Mouse (Mus musculus) liver, embryonic 13.5 days (tissue): Measurements from ENCODE around the gene Prr15l. TPM values are rescaled to one million over a fixed set of nuclear protein-coding genes. Genes with fewer than 3 reads are reported as not detected.

ENCODE experiments used
- ATAC-seq: fragments of 200-750 bp; cut with Nextera tagmentation; 2 replicates; pipeline ENCODE4 v1.8.0; 2017; ENCODE audit warnings: low read depth, mild to moderate bottlenecking, moderate number of reproducible peaks, moderate library complexity
- DNase-seq: peaks from one replicate; pipeline ENCODE4 v3.0.0; 2022
- H3K27ac ChIP-seq: fragments of 300-500 bp; sonication (generic); 2 replicates; pipeline ENCODE4 v1.5.1; 2015; ENCODE audit warnings: moderate library complexity, mild to moderate bottlenecking, inconsistent platforms
- H3K27me3 ChIP-seq: fragments of 300-500 bp; sonication (generic); 2 replicates; pipeline ENCODE4 v1.6.1; 2015; ENCODE audit warnings: mild to moderate bottlenecking, inconsistent platforms
- H3K36me3 ChIP-seq: fragments of 300-500 bp; sonication (generic); 2 replicates; pipeline ENCODE4 v1.6.1; 2015; ENCODE audit warnings: mild to moderate bottlenecking, inconsistent platforms
- H3K4me1 ChIP-seq: fragments of 300-500 bp; sonication (generic); replicated peaks from 2 replicates; pipeline ENCODE4 v1.6.1; 2015; ENCODE audit warnings: inconsistent platforms
- H3K4me2 ChIP-seq: fragments of 300-500 bp; sonication (generic); 2 replicates; pipeline ENCODE4 v1.6.1; 2015; ENCODE audit warnings: inconsistent platforms, mild to moderate bottlenecking, moderate library complexity
- H3K4me3 ChIP-seq: fragments of 300-500 bp; sonication (generic); replicated peaks from 2 replicates; pipeline ENCODE4 v1.5.1; 2015; ENCODE audit warnings: mild to moderate bottlenecking, inconsistent platforms
- H3K9ac ChIP-seq: fragments of 300-500 bp; sonication (generic); 2 replicates; pipeline ENCODE4 v1.6.1; 2015; ENCODE audit warnings: mild to moderate bottlenecking, inconsistent platforms
- H3K9me3 ChIP-seq: fragments of 300-500 bp; sonication (generic); replicated peaks from 2 replicates; pipeline ENCODE4 v1.6.1; 2016; ENCODE audit warnings: inconsistent platforms
- WGBS: fragments of 180-500 bp; shearing (Covaris S2); methylation state at CpG from one replicate; pipeline ENCODE4 v1.1.7; 2015; ENCODE audit not compliant: insufficient replicate concordance; 5-methylcytosine and 5-hydroxymethylcytosine counted together
- polyA plus RNA-seq: library from polyadenylated mRNA; unstranded; fragments of >200 nt; fragmentation: Nextera tagmentation; extraction: Ambion mirVana; gene quantifications from 2 replicates; pipeline ENCODE4 v1.2.1, GENCODE M21; 2015

Gene Prr15l
- polyA plus RNA-seq, 1 experiment from 2014 or later, result 5.2 TPM

- Histone ChIP-seq H3K4me3 (no peak overlapping the region), H3K4me2 (no peak overlapping the region), H3K27ac (peak overlapping the region; percentile 99), H3K9me3 (no peaks in the 10 kb centered on the region), H3K9ac (no peak overlapping the region; the same call in 1 of the 2 replicates), H3K36me3 (peaks cover 77% of the 10 kb centered on the region), H3K4me1 (peaks cover 98% of the 10 kb centered on the region), H3K27me3 (no peaks in the 10 kb centered on the region)
- no peak for DNase-seq
- 93% methylated on average over 3 of the region's 3 CpGs for WGBS
- ATAC-seq, result no peak
Observed at GRCm38 (mm10) chr11:96950767-96951166, 22.9 kb downstream of the Prr15l start.

GRCm38 (mm10) chr11:96952426-96952825, 24.5 kb downstream of the Prr15l start:
- ATAC-seq, result no peak
- no peak for DNase-seq
- peaks cover 98% of the 10 kb centered on the region for H3K4me1 ChIP-seq
- no peak overlapping the region for H3K4me3 ChIP-seq
- H3K27me3 ChIP-seq, result no peaks in the 10 kb centered on the region
- peak overlapping the region; percentile 99 for H3K27ac ChIP-seq
- 82% methylated on average over 10 of the region's 10 CpGs for WGBS
- peaks cover 93% of the 10 kb centered on the region for H3K36me3 ChIP-seq
- H3K4me2 ChIP-seq, result no peak overlapping the region
- H3K9me3 ChIP-seq, result no peaks in the 10 kb centered on the region
- H3K9ac ChIP-seq, result peak overlapping the region; percentile 28; the same call in 1 of the 2 replicates

GRCm38 (mm10) chr11:96952896-96953295, 25.0 kb downstream of the Prr15l start:
- H3K4me2 ChIP-seq, result no peak overlapping the region
- H3K4me1 ChIP-seq, result peaks cover 98% of the 10 kb centered on the region
- H3K4me3 ChIP-seq, result no peak overlapping the region
- no peak for DNase-seq
- peak overlapping the region; percentile 99 for H3K27ac ChIP-seq
- H3K9me3 ChIP-seq, result no peaks in the 10 kb centered on the region
- H3K36me3 ChIP-seq, result peaks cover 98% of the 10 kb centered on the region
- peak overlapping the region; percentile 28; the same call in 1 of the 2 replicates for H3K9ac ChIP-seq
- WGBS, result 58% methylated on average over 6 of the region's 6 CpGs
- H3K27me3 ChIP-seq, result no peaks in the 10 kb centered on the region
- ATAC-seq, result no peak

- Histone ChIP-seq H3K27ac (peak overlapping the region; percentile 93), H3K36me3 (peaks cover 99% of the 10 kb centered on the region), H3K4me2 (peak overlapping the region; percentile 57), H3K27me3 (no peaks in the 10 kb centered on the region), H3K4me1 (peaks cover 88% of the 10 kb centered on the region), H3K9ac (peak overlapping the region; percentile 67), H3K4me3 (no peak overlapping the region), H3K9me3 (no peaks in the 10 kb centered on the region)
- DNase-seq (no peak), ATAC-seq (no peak)
- 74% methylated on average over 4 of the region's 4 CpGs for WGBS
Observed at GRCm38 (mm10) chr11:96955094-96955493, 27.2 kb downstream of the Prr15l start.

GRCm38 (mm10) chr11:96956009-96956724, 28.3 kb downstream of the Prr15l start:
- H3K4me3 ChIP-seq, result peak overlapping the region; percentile 25; the same call in 1 of the 2 replicates
- ATAC-seq, result peak; percentile 89

GRCm38 (mm10) chr11:96957061-96957805, 29.3 kb downstream of the Prr15l start:
- H3K4me3 ChIP-seq, result no peak overlapping the region
- H3K4me1 ChIP-seq, result peaks cover 85% of the 10 kb centered on the region
- 86% methylated on average over 10 of the region's 10 CpGs for WGBS
- peaks cover 99% of the 10 kb centered on the region for H3K36me3 ChIP-seq
- H3K27me3 ChIP-seq, result no peaks in the 10 kb centered on the region
- no peak for DNase-seq
- H3K9me3 ChIP-seq, result no peaks in the 10 kb centered on the region
- peak overlapping the region; percentile 57 for H3K4me2 ChIP-seq
- ATAC-seq, result peak; percentile 43
- H3K9ac ChIP-seq, result peak overlapping the region; percentile 67
- peak overlapping the region; percentile 93 for H3K27ac ChIP-seq

More at GRCm38 (mm10) chr11:96956009-96956724, 28.3 kb downstream of the Prr15l start:
- H3K27ac ChIP-seq, result peak overlapping the region; percentile 93
- H3K4me2 ChIP-seq, result peak overlapping the region; percentile 57
- no peaks in the 10 kb centered on the region for H3K27me3 ChIP-seq
- WGBS, result 30% methylated on average over 20 of the region's 20 CpGs
- peaks cover 85% of the 10 kb centered on the region for H3K4me1 ChIP-seq
- DNase-seq, result peak; percentile 80
- peaks cover 99% of the 10 kb centered on the region for H3K36me3 ChIP-seq
- H3K9me3 ChIP-seq, result no peaks in the 10 kb centered on the region
- H3K9ac ChIP-seq, result peak overlapping the region; percentile 67

GRCm38 (mm10) chr11:96963580-96963979, 35.7 kb downstream of the Prr15l start:
- H3K36me3 ChIP-seq, result peaks cover 66% of the 10 kb centered on the region
- ATAC-seq (peak; percentile 63), DNase-seq (peak; percentile 74)
- H3K4me3 ChIP-seq, result no peak overlapping the region
- peak overlapping the region; percentile 88 for H3K27ac ChIP-seq
- H3K9me3 ChIP-seq, result no peaks in the 10 kb centered on the region
- H3K4me2 ChIP-seq, result no peak overlapping the region
- H3K9ac ChIP-seq, result peak overlapping the region; percentile 27; the same call in 1 of the 2 replicates
- 32% methylated on average over 8 of the region's 8 CpGs for WGBS
- H3K27me3 ChIP-seq, result no peaks in the 10 kb centered on the region
- peaks cover 83% of the 10 kb centered on the region for H3K4me1 ChIP-seq

GRCm38 (mm10) chr11:96966172-96966571, 38.3 kb downstream of the Prr15l start:
- Histone ChIP-seq H3K36me3 (peaks cover 46% of the 10 kb centered on the region), H3K27me3 (no peaks in the 10 kb centered on the region)

GRCm38 (mm10) chr11:96966914-96967543, 39.1 kb downstream of the Prr15l start:
- H3K27ac ChIP-seq, result peak overlapping the region; percentile 88
- H3K4me3 ChIP-seq, result peak overlapping the region; percentile 33
- DNase-seq, result no peak
- H3K27me3 ChIP-seq, result no peaks in the 10 kb centered on the region
- H3K9me3 ChIP-seq, result no peaks in the 10 kb centered on the region
- H3K4me1 ChIP-seq, result peaks cover 93% of the 10 kb centered on the region
- 27% methylated on average over 13 of the region's 13 CpGs for WGBS
- peak overlapping the region; percentile 64 for H3K4me2 ChIP-seq
- peak overlapping the region; percentile 64 for H3K9ac ChIP-seq
- peaks cover 38% of the 10 kb centered on the region for H3K36me3 ChIP-seq
- 0 out of 2 replicates have a peak, but pooled peaks have one; percentile 17 for ATAC-seq

More at GRCm38 (mm10) chr11:96966172-96966571, 38.3 kb downstream of the Prr15l start:
- peak overlapping the region; percentile 88 for H3K27ac ChIP-seq
- H3K4me2 ChIP-seq, result peak overlapping the region; percentile 64; the same call in 1 of the 2 replicates
- peaks cover 93% of the 10 kb centered on the region for H3K4me1 ChIP-seq
- no peak for ATAC-seq
- H3K4me3 ChIP-seq, result no peak overlapping the region
- 68% methylated on average over 3 of the region's 3 CpGs for whole genome bisulfite sequencing
- DNase-seq, result no peak
- H3K9ac ChIP-seq, result peak overlapping the region; percentile 64; the same call in 1 of the 2 replicates
- H3K9me3 ChIP-seq, result no peaks in the 10 kb centered on the region

GRCm38 (mm10) chr11:96967544-96968269, 39.8 kb downstream of the Prr15l start:
- Histone ChIP-seq H3K9me3 (no peaks in the 10 kb centered on the region), H3K36me3 (peaks cover 31% of the 10 kb centered on the region), H3K4me1 (peaks cover 93% of the 10 kb centered on the region), H3K4me3 (peak overlapping the region; percentile 33), H3K4me2 (peak overlapping the region; percentile 64), H3K27me3 (no peaks in the 10 kb centered on the region), H3K27ac (peak overlapping the region; percentile 88), H3K9ac (peak overlapping the region; percentile 64)
- no peak for DNase-seq
- 23% methylated on average over 11 of the region's 11 CpGs for WGBS
- peak; percentile 14 for ATAC-seq
